Comparison of ENCODE assay signal across 18 mouse cellular contexts in genomic region chr2:51206332-51206731, GRCm38 (mm10). TPM values are rescaled to one million over a fixed set of nuclear protein-coding genes. Genes with fewer than 3 reads are reported as not detected.
A peak's percentile ranks its signal among the peaks of the same experiment; 100 is the strongest.
DNase-seq lines count a peak whose midpoint lies in the region; ATAC-seq lines count a peak whose summit lies in the region.
"Had no signal": no experiment of that assay in that cellular context is flagged by ENCODE, and none has a peak within 500 bp of the region (broad histone marks: within the 10 kb centered on the region; RNA-seq: fewer than 3 reads in every experiment).

No protein-coding gene starts in this region.

- H3K4me3 ChIP-seq in midbrain, embryonic 14.5 days (replicated peaks; ENCODE audit: low read depth, low read length), result no peak overlapping the region
- no peak overlapping the region for H3K4me3 ChIP-seq in midbrain, embryonic 16.5 days (ENCODE audit: low read depth, low read length)
- H3K4me3 ChIP-seq in embryonic facial prominence, embryonic 10.5 days, result no peak overlapping the region
- H3K4me3 ChIP-seq: forebrain, embryonic 13.5 days; heart, embryonic 13.5 days; hindbrain, embryonic 15.5 days had no signal

- H3K9me3 ChIP-seq in midbrain, embryonic 14.5 days (ENCODE audit: control insufficient read depth, low read length), result no peaks in the 10 kb centered on the region
- H3K9me3 ChIP-seq in midbrain, embryonic 16.5 days (replicated peaks; ENCODE audit: control insufficient read depth, low read length, poor library complexity, severe bottlenecking), result no peaks in the 10 kb centered on the region
- no peaks in the 10 kb centered on the region for H3K9me3 ChIP-seq in embryonic facial prominence, embryonic 10.5 days
- H3K9me3 ChIP-seq: forebrain, embryonic 13.5 days; heart, embryonic 13.5 days; hindbrain, embryonic 15.5 days had no signal

- no peak overlapping the region for H3K9ac ChIP-seq in midbrain, embryonic 14.5 days (replicated peaks; ENCODE audit: low read length)
- H3K9ac ChIP-seq in midbrain, embryonic 16.5 days (ENCODE audit: low read depth, low read length), result no peak overlapping the region
- H3K9ac ChIP-seq: forebrain, embryonic 13.5 days; forebrain, postnatal 0 days; heart, embryonic 13.5 days; hindbrain, embryonic 15.5 days had no signal

- ATAC-seq in midbrain, embryonic 14.5 days (ENCODE audit: low FRiP score, low TSS enrichment), result no peak
- ATAC-seq in midbrain, embryonic 16.5 days, result no peak
- ATAC-seq: forebrain, embryonic 13.5 days; forebrain, postnatal 0 days had no signal

- DNase-seq in embryo, embryonic 11 days, result peak; percentile 19
- DNase-seq in embryo, embryonic 10 days (ENCODE audit: low spot score), result no peak
- peak; percentile 12 for DNase-seq in midbrain, embryonic 14.5 days
- peak; percentile 19 for DNase-seq in embryo, embryonic 11.5 days (ENCODE audit: low read depth, low spot score)
- peak; percentile 55 for DNase-seq in mesoderm, embryonic 11.5 days (ENCODE audit: low read depth, low spot score)
- DNase-seq in embryonic facial prominence, embryonic 10.5 days (ENCODE audit: low spot score), result no peak
- DNase-seq: adrenal gland, postnatal 10 days; cerebellum, adult 11-12 months; cerebellum, adult 9-10 months; cerebellum, postnatal 25 days; forebrain, postnatal 0 days; gastrocnemius, postnatal 36 days; heart, adult 11 months; heart, postnatal 36 days had no signal

- H3K36me3 ChIP-seq in midbrain, embryonic 14.5 days (ENCODE audit: control insufficient read depth, insufficient read depth, low read length), result no peaks in the 10 kb centered on the region
- H3K36me3 ChIP-seq in midbrain, embryonic 16.5 days (ENCODE audit: control insufficient read depth, insufficient read depth, low read length), result no peaks in the 10 kb centered on the region
- H3K36me3 ChIP-seq in embryonic facial prominence, embryonic 10.5 days (replicated peaks), result no peaks in the 10 kb centered on the region
- H3K36me3 ChIP-seq: heart, embryonic 13.5 days; hindbrain, embryonic 15.5 days had no signal

- no peaks in the 10 kb centered on the region for H3K27me3 ChIP-seq in midbrain, embryonic 14.5 days (ENCODE audit: control insufficient read depth, insufficient read depth, low read length)
- no peaks in the 10 kb centered on the region for H3K27me3 ChIP-seq in midbrain, embryonic 16.5 days (ENCODE audit: control insufficient read depth, insufficient read depth, low read depth, low read length)
- H3K27me3 ChIP-seq in embryonic facial prominence, embryonic 10.5 days (replicated peaks; ENCODE audit: low read depth, poor library complexity, severe bottlenecking), result no peaks in the 10 kb centered on the region
- H3K27me3 ChIP-seq: forebrain, embryonic 13.5 days; heart, embryonic 13.5 days; hindbrain, embryonic 15.5 days had no signal

- no peak overlapping the region for H3K27ac ChIP-seq in midbrain, embryonic 14.5 days (replicated peaks; ENCODE audit: low read depth, low read length)
- H3K27ac ChIP-seq in midbrain, embryonic 16.5 days (ENCODE audit: low read length), result no peak overlapping the region
- no peak overlapping the region for H3K27ac ChIP-seq in embryonic facial prominence, embryonic 10.5 days (replicated peaks)
- H3K27ac ChIP-seq: forebrain, embryonic 13.5 days; heart, embryonic 13.5 days; hindbrain, embryonic 15.5 days had no signal

- H3K4me1 ChIP-seq in midbrain, embryonic 14.5 days (ENCODE audit: control insufficient read depth, insufficient read depth, low read length), result no peaks in the 10 kb centered on the region
- H3K4me1 ChIP-seq in midbrain, embryonic 16.5 days (ENCODE audit: control insufficient read depth, insufficient read depth, low read length), result no peaks in the 10 kb centered on the region
- peaks cover 21% of the 10 kb centered on the region for H3K4me1 ChIP-seq in embryonic facial prominence, embryonic 10.5 days
- H3K4me1 ChIP-seq: forebrain, embryonic 13.5 days; heart, embryonic 13.5 days; hindbrain, embryonic 15.5 days had no signal

- no peak overlapping the region for H3K4me2 ChIP-seq in midbrain, embryonic 14.5 days (ENCODE audit: low read length)
- H3K4me2 ChIP-seq in midbrain, embryonic 16.5 days (ENCODE audit: low read length), result no peak overlapping the region
- H3K4me2 ChIP-seq: forebrain, embryonic 13.5 days; heart, embryonic 13.5 days; hindbrain, embryonic 15.5 days had no signal

- 31% methylated on average over 4 of the region's 4 CpGs for WGBS in midbrain, embryonic 14.5 days
- 36% methylated on average over 4 of the region's 4 CpGs for WGBS in midbrain, embryonic 16.5 days
- WGBS in embryonic facial prominence, embryonic 10.5 days, result 59% methylated on average over 4 of the region's 4 CpGs

RNA-seq across cellular contexts. Expression of gene Rnd3, which starts 57.4 kb away (rescaled TPM):
- polyA plus RNA-seq in midbrain, embryonic 14.5 days (2014; fragmentation: Nextera tagmentation; extraction: Ambion mirVana), result 210 and 322 TPM in 2 replicates
- 157 and 180 TPM in 2 replicates for polyA plus RNA-seq in midbrain, embryonic 16.5 days (2015; fragmentation: Nextera tagmentation; extraction: Ambion mirVana)
- polyA plus RNA-seq in embryonic facial prominence, embryonic 10.5 days (2016; fragmentation: Nextera tagmentation; extraction: Ambion mirVana), result 133 and 142 TPM in 2 replicates

Comparison
In these comparisons a context has a peak if more than half of its experiments do, and no peak if none do; other contexts are left out.
1. DNase-seq: peak in embryo, embryonic 11 days (single experiment), midbrain, embryonic 14.5 days (single experiment), embryo, embryonic 11.5 days (single experiment) and mesoderm, embryonic 11.5 days (single experiment); none in embryo, embryonic 10 days (single experiment) and embryonic facial prominence, embryonic 10.5 days (single experiment).